Mouse (Mus musculus): Measurements from ENCODE around the gene Urb2. TPM values are rescaled to one million over a fixed set of nuclear protein-coding genes. Genes with fewer than 3 reads are reported as not detected.

The Urb2 gene
- polyA plus RNA-seq, 1 experiment from 2014 or later = 5.7 TPM

- Histone ChIP-seq H3K36me3 (no peaks in the 10 kb centered on the region), H3K27ac (replicated peaks) (no peak overlapping the region), H3K4me3 (replicated peaks) (no peak overlapping the region), H3K27me3 (no peaks in the 10 kb centered on the region), H3K4me2 (replicated peaks) (no peak overlapping the region), H3K4me1 (peaks cover 17% of the 10 kb centered on the region), H3K9me3 (replicated peaks) (no peaks in the 10 kb centered on the region), H3K9ac (no peak overlapping the region)
- ATAC-seq (ENCODE audit: insufficient number of reproducible peaks, low FRiP score, low TSS enrichment, low read depth) = no peak
- WGBS = 81% methylated on average over 10 of the region's 10 CpGs
Measured at GRCm38 (mm10) chr8:124077998-124078397, 56.7 kb downstream of the Urb2 start.

- no peak overlapping the region for H3K9ac ChIP-seq
- peaks cover 17% of the 10 kb centered on the region for H3K4me1 ChIP-seq
- H3K27me3 ChIP-seq = no peaks in the 10 kb centered on the region
- no peak overlapping the region for H3K4me3 ChIP-seq (replicated peaks)
- no peak overlapping the region for H3K27ac ChIP-seq (replicated peaks)
- H3K9me3 ChIP-seq (replicated peaks) = no peaks in the 10 kb centered on the region
- ATAC-seq (ENCODE audit: insufficient number of reproducible peaks, low FRiP score, low TSS enrichment, low read depth) = no peak
- H3K36me3 ChIP-seq = no peaks in the 10 kb centered on the region
- WGBS = 73% methylated on average over 7 of the region's 7 CpGs
- no peak overlapping the region for H3K4me2 ChIP-seq (replicated peaks)
Measured at GRCm38 (mm10) chr8:124078969-124079368, 57.7 kb downstream of the Urb2 start.

GRCm38 (mm10) chr8:124080467-124081326 lies 59.4 kb downstream of the Urb2 start:
- H3K27ac ChIP-seq (replicated peaks) = no peak overlapping the region
- no peaks in the 10 kb centered on the region for H3K36me3 ChIP-seq
- H3K4me3 ChIP-seq (replicated peaks) = no peak overlapping the region
- no peaks in the 10 kb centered on the region for H3K9me3 ChIP-seq (replicated peaks)
- H3K27me3 ChIP-seq = no peaks in the 10 kb centered on the region
- no peak overlapping the region for H3K4me2 ChIP-seq (replicated peaks)
- H3K4me1 ChIP-seq = peaks cover 16% of the 10 kb centered on the region
- WGBS = 65% methylated on average over 21 of the region's 21 CpGs
- H3K9ac ChIP-seq = no peak overlapping the region
- no peak for ATAC-seq (ENCODE audit: insufficient number of reproducible peaks, low FRiP score, low TSS enrichment, low read depth)

GRCm38 (mm10) chr8:124082616-124083015 lies 61.3 kb downstream of the Urb2 start:
- no peak for ATAC-seq (ENCODE audit: insufficient number of reproducible peaks, low FRiP score, low TSS enrichment, low read depth)
- H3K9ac ChIP-seq = no peak overlapping the region
- WGBS = 85% methylated on average over 8 of the region's 8 CpGs
- peaks cover 5% of the 10 kb centered on the region for H3K4me1 ChIP-seq
- no peak overlapping the region for H3K4me3 ChIP-seq (replicated peaks)
- no peaks in the 10 kb centered on the region for H3K27me3 ChIP-seq
- no peaks in the 10 kb centered on the region for H3K36me3 ChIP-seq
- H3K9me3 ChIP-seq (replicated peaks) = no peaks in the 10 kb centered on the region
- no peak overlapping the region for H3K4me2 ChIP-seq (replicated peaks)
- no peak overlapping the region for H3K27ac ChIP-seq (replicated peaks)

GRCm38 (mm10) chr8:124083611-124084010 lies 62.3 kb downstream of the Urb2 start:
- Histone ChIP-seq H3K4me1 (peaks cover 10% of the 10 kb centered on the region), H3K36me3 (no peaks in the 10 kb centered on the region), H3K9me3 (replicated peaks) (no peaks in the 10 kb centered on the region), H3K9ac (no peak overlapping the region), H3K4me3 (replicated peaks) (no peak overlapping the region), H3K27me3 (no peaks in the 10 kb centered on the region), H3K27ac (replicated peaks) (no peak overlapping the region), H3K4me2 (replicated peaks) (no peak overlapping the region)
- no peak for ATAC-seq (ENCODE audit: insufficient number of reproducible peaks, low FRiP score, low TSS enrichment, low read depth)
- WGBS = 83% methylated on average over 7 of the region's 7 CpGs

- H3K27ac ChIP-seq (replicated peaks) = no peak overlapping the region
- H3K9ac ChIP-seq = no peak overlapping the region
- H3K36me3 ChIP-seq = no peaks in the 10 kb centered on the region
- H3K4me2 ChIP-seq (replicated peaks) = no peak overlapping the region
- peaks cover 7% of the 10 kb centered on the region for H3K4me1 ChIP-seq
- no peaks in the 10 kb centered on the region for H3K27me3 ChIP-seq
- 51% methylated on average over 4 of the region's 4 CpGs for WGBS
- H3K9me3 ChIP-seq (replicated peaks) = no peaks in the 10 kb centered on the region
- H3K4me3 ChIP-seq (replicated peaks) = no peak overlapping the region
- no peak for ATAC-seq (ENCODE audit: insufficient number of reproducible peaks, low FRiP score, low TSS enrichment, low read depth)
Measured at GRCm38 (mm10) chr8:124085668-124086067, 64.4 kb downstream of the Urb2 start.

GRCm38 (mm10) chr8:124088092-124088613 lies 66.8 kb downstream of the Urb2 start:
- Histone ChIP-seq H3K27me3 (no peaks in the 10 kb centered on the region), H3K4me1 (peaks cover 5% of the 10 kb centered on the region; the same call in 1 of the 2 replicates), H3K9ac (no peak overlapping the region), H3K9me3 (replicated peaks) (no peaks in the 10 kb centered on the region), H3K4me2 (replicated peaks) (no peak overlapping the region), H3K36me3 (no peaks in the 10 kb centered on the region), H3K27ac (replicated peaks) (peak overlapping the region; percentile 63; the same call in 1 of the 2 replicates), H3K4me3 (replicated peaks) (no peak overlapping the region)
- ATAC-seq (ENCODE audit: insufficient number of reproducible peaks, low FRiP score, low TSS enrichment, low read depth) = 0 out of 2 replicates have a peak, but pooled peaks have one; percentile 34
- WGBS = 42% methylated on average over 11 of the region's 11 CpGs

- Histone ChIP-seq H3K36me3 (no peaks in the 10 kb centered on the region), H3K4me3 (replicated peaks) (no peak overlapping the region), H3K9me3 (replicated peaks) (no peaks in the 10 kb centered on the region), H3K27ac (replicated peaks) (no peak overlapping the region), H3K9ac (no peak overlapping the region), H3K27me3 (no peaks in the 10 kb centered on the region), H3K4me2 (replicated peaks) (no peak overlapping the region), H3K4me1 (peaks cover 5% of the 10 kb centered on the region; the same call in 1 of the 2 replicates)
- ATAC-seq (ENCODE audit: insufficient number of reproducible peaks, low FRiP score, low TSS enrichment, low read depth) = no peak
- WGBS = 77% methylated on average over 5 of the region's 5 CpGs
Measured at GRCm38 (mm10) chr8:124089016-124089415, 67.7 kb downstream of the Urb2 start.

- no peak for ATAC-seq (ENCODE audit: insufficient number of reproducible peaks, low FRiP score, low TSS enrichment, low read depth)
- H3K36me3 ChIP-seq = no peaks in the 10 kb centered on the region
- 90% methylated on average over 5 of the region's 5 CpGs for WGBS
- H3K4me3 ChIP-seq (replicated peaks) = no peak overlapping the region
- no peaks in the 10 kb centered on the region for H3K9me3 ChIP-seq (replicated peaks)
- no peak overlapping the region for H3K27ac ChIP-seq (replicated peaks)
- H3K9ac ChIP-seq = no peak overlapping the region
- peaks cover 5% of the 10 kb centered on the region; the same call in 1 of the 2 replicates for H3K4me1 ChIP-seq
- H3K27me3 ChIP-seq = no peaks in the 10 kb centered on the region
- no peak overlapping the region for H3K4me2 ChIP-seq (replicated peaks)
Measured at GRCm38 (mm10) chr8:124090473-124090872, 69.2 kb downstream of the Urb2 start.

Data from embryonic facial prominence, embryonic 15.5 days (tissue).